In genomic region chr10:120250911-120251683, GRCm38 (mm10) we compare ENCODE assay signal across 15 mouse cellular contexts. TPM values are rescaled to one million over a fixed set of nuclear protein-coding genes. Genes with fewer than 3 reads are reported as not detected.
DNase-seq lines count a peak whose midpoint lies in the region; ATAC-seq and TF ChIP-seq lines count a peak whose summit lies in the region.
"Had no signal": no experiment of that assay in that cellular context is flagged by ENCODE, and none has a peak within 500 bp of the region (broad histone marks: within the 10 kb centered on the region; RNA-seq: fewer than 3 reads in every experiment).

No protein-coding gene starts in this region.

- H3K36me3 ChIP-seq in forebrain, embryonic 14.5 days (ENCODE audit: control insufficient read depth, insufficient read depth, low read length): no peaks in the 10 kb centered on the region
- H3K36me3 ChIP-seq in forebrain, embryonic 13.5 days (ENCODE audit: poor library complexity, severe bottlenecking): no peaks in the 10 kb centered on the region
- H3K36me3 ChIP-seq in kidney, embryonic 14.5 days (ENCODE audit: control insufficient read depth, insufficient read depth, low read length): no peaks in the 10 kb centered on the region
- H3K36me3 ChIP-seq in stomach, postnatal 0 days (ENCODE audit: control insufficient read depth, insufficient read depth, low read length): no peaks in the 10 kb centered on the region
- H3K36me3 ChIP-seq: forebrain, embryonic 12.5 days; limb, embryonic 13.5 days; midbrain, embryonic 15.5 days had no signal

- no peak overlapping the region for H3K9ac ChIP-seq in forebrain, embryonic 14.5 days (ENCODE audit: low read length)
- no peak overlapping the region for H3K9ac ChIP-seq in forebrain, embryonic 13.5 days
- no peak overlapping the region for H3K9ac ChIP-seq in kidney, embryonic 14.5 days (ENCODE audit: low read depth, low read length)
- no peak overlapping the region for H3K9ac ChIP-seq in stomach, postnatal 0 days (ENCODE audit: low read length)
- H3K9ac ChIP-seq: forebrain, embryonic 12.5 days; limb, embryonic 13.5 days; midbrain, embryonic 15.5 days had no signal

- DNase-seq in forebrain, embryonic 14.5 days (ENCODE audit: low spot score): peak; percentile 28
- peak; percentile 51 for DNase-seq in kidney, postnatal 10 days
- DNase-seq in retina, embryonic 14.5 days (ENCODE audit: low spot score): peak; percentile 39
- DNase-seq in retina, postnatal 1 day: no peak
- no peak for DNase-seq in stomach, postnatal 0 days (ENCODE audit: low spot score)
- DNase-seq: cerebellum, postnatal 25 days; heart, postnatal 14 days; kidney, postnatal 25 days; right cerebral cortex, postnatal 4 days had no signal

- ATAC-seq in forebrain, embryonic 14.5 days: no peak
- ATAC-seq in forebrain, embryonic 13.5 days: no peak
- ATAC-seq in kidney, embryonic 14.5 days (ENCODE audit: low FRiP score, low TSS enrichment): no peak
- no peak for ATAC-seq in stomach, postnatal 0 days (ENCODE audit: low FRiP score, low TSS enrichment)
- ATAC-seq in inflammation-experienced regulatory T-cells, adult 6 months: no peak
- ATAC-seq: midbrain, embryonic 15.5 days had no signal

- H3K4me1 ChIP-seq in forebrain, embryonic 14.5 days (ENCODE audit: control insufficient read depth, insufficient read depth, low read length): peaks cover 2% of the 10 kb centered on the region; the same call in 1 of the 2 replicates
- 0 out of 2 replicates have a peak, but pooled peaks cover 8% of the 10 kb centered on the region for H3K4me1 ChIP-seq in forebrain, embryonic 13.5 days
- H3K4me1 ChIP-seq in kidney, embryonic 14.5 days (ENCODE audit: control insufficient read depth, insufficient read depth, low read length): peaks cover 20% of the 10 kb centered on the region
- no peaks in the 10 kb centered on the region for H3K4me1 ChIP-seq in stomach, postnatal 0 days (replicated peaks; ENCODE audit: control insufficient read depth, insufficient read depth)
- H3K4me1 ChIP-seq: midbrain, embryonic 15.5 days had no signal

- no peak overlapping the region for H3K27ac ChIP-seq in forebrain, embryonic 14.5 days (ENCODE audit: low read depth, low read length)
- H3K27ac ChIP-seq in forebrain, embryonic 13.5 days: no peak overlapping the region
- H3K27ac ChIP-seq in kidney, embryonic 14.5 days (ENCODE audit: low read depth, low read length): no peak overlapping the region
- no peak overlapping the region for H3K27ac ChIP-seq in stomach, postnatal 0 days (replicated peaks)
- H3K27ac ChIP-seq: forebrain, embryonic 12.5 days; limb, embryonic 13.5 days; midbrain, embryonic 15.5 days had no signal

- H3K4me3 ChIP-seq in forebrain, embryonic 14.5 days (ENCODE audit: low read depth, low read length): no peak overlapping the region
- no peak overlapping the region for H3K4me3 ChIP-seq in forebrain, embryonic 13.5 days
- H3K4me3 ChIP-seq in kidney, embryonic 14.5 days (ENCODE audit: low read length): no peak overlapping the region
- H3K4me3 ChIP-seq in stomach, postnatal 0 days (ENCODE audit: low read depth, low read length): no peak overlapping the region
- H3K4me3 ChIP-seq: forebrain, embryonic 12.5 days; limb, embryonic 13.5 days; midbrain, embryonic 15.5 days had no signal

- WGBS in forebrain, embryonic 14.5 days: 46% methylated on average over 11 of the region's 11 CpGs
- WGBS in forebrain, embryonic 13.5 days: 51% methylated on average over 11 of the region's 11 CpGs
- 60% methylated on average over 11 of the region's 11 CpGs for whole genome bisulfite sequencing in kidney, embryonic 14.5 days
- WGBS in stomach, postnatal 0 days: 49% methylated on average over 11 of the region's 11 CpGs

- H3K4me2 ChIP-seq in forebrain, embryonic 14.5 days (ENCODE audit: low read length): no peak overlapping the region
- H3K4me2 ChIP-seq in forebrain, embryonic 13.5 days: no peak overlapping the region
- H3K4me2 ChIP-seq in kidney, embryonic 14.5 days (replicated peaks; ENCODE audit: low read depth, low read length): no peak overlapping the region
- H3K4me2 ChIP-seq in stomach, postnatal 0 days (replicated peaks; ENCODE audit: low read depth): no peak overlapping the region
- H3K4me2 ChIP-seq: forebrain, embryonic 12.5 days; limb, embryonic 13.5 days; midbrain, embryonic 15.5 days had no signal

- no peak for TF ChIP-seq EP300 in stomach, postnatal 0 days (optimal IDR thresholded peaks at IDR 0.05)

- no peaks in the 10 kb centered on the region for H3K27me3 ChIP-seq in forebrain, embryonic 14.5 days (replicated peaks; ENCODE audit: control insufficient read depth, insufficient read depth, low read length)
- no peaks in the 10 kb centered on the region for H3K27me3 ChIP-seq in forebrain, embryonic 13.5 days
- H3K27me3 ChIP-seq in kidney, embryonic 14.5 days (ENCODE audit: control insufficient read depth, insufficient read depth, low read length): no peaks in the 10 kb centered on the region
- no peaks in the 10 kb centered on the region for H3K27me3 ChIP-seq in stomach, postnatal 0 days (ENCODE audit: control insufficient read depth, insufficient read depth, low read length)
- H3K27me3 ChIP-seq: limb, embryonic 13.5 days; midbrain, embryonic 15.5 days had no signal

- no peaks in the 10 kb centered on the region for H3K9me3 ChIP-seq in forebrain, embryonic 14.5 days (replicated peaks; ENCODE audit: control insufficient read depth, low read length)
- no peaks in the 10 kb centered on the region for H3K9me3 ChIP-seq in forebrain, embryonic 13.5 days (replicated peaks)
- no peaks in the 10 kb centered on the region for H3K9me3 ChIP-seq in kidney, embryonic 14.5 days (ENCODE audit: control insufficient read depth, low read length)
- no peaks in the 10 kb centered on the region for H3K9me3 ChIP-seq in stomach, postnatal 0 days (ENCODE audit: control insufficient read depth, low read length)
- H3K9me3 ChIP-seq: forebrain, embryonic 12.5 days; limb, embryonic 13.5 days; midbrain, embryonic 15.5 days had no signal

- TF ChIP-seq CTCF in stomach, postnatal 0 days (IDR thresholded peaks at IDR 0.05; ENCODE audit: low read depth): peak; percentile 53

RNA-seq across cellular contexts. Expression of gene Llph, which starts 24.2 kb away (rescaled TPM):
- 41.6 and 44.1 TPM in 2 replicates for polyA plus RNA-seq in forebrain, embryonic 14.5 days (2014; fragmentation: Nextera tagmentation; extraction: Ambion mirVana)
- polyA plus RNA-seq in forebrain, embryonic 13.5 days (2015; fragmentation: Nextera tagmentation; extraction: Ambion mirVana): 50.9 and 58.7 TPM in 2 replicates
- polyA plus RNA-seq in kidney, embryonic 14.5 days (2014; fragmentation: Nextera tagmentation; extraction: Ambion mirVana): 68.5 and 87.6 TPM in 2 replicates
- polyA plus RNA-seq in stomach, postnatal 0 days (2015; fragmentation: Nextera tagmentation; extraction: Ambion mirVana): 46.6 and 47.5 TPM in 2 replicates
- 10 to 100 TPM; 69.8 to 87.7 (median 80.8) TPM for polyA plus RNA-seq in inflammation-experienced regulatory T-cells, adult 6 months (2017; shearing (Covaris generic))

RNA-seq across cellular contexts. Expression of gene Irak3, which starts 49.2 kb away (rescaled TPM):
- polyA plus RNA-seq in forebrain, embryonic 14.5 days (2014; fragmentation: Nextera tagmentation; extraction: Ambion mirVana): 0.27 and 0.52 TPM in 2 replicates
- 0.11 and 0.13 TPM in 2 replicates for polyA plus RNA-seq in forebrain, embryonic 13.5 days (2015; fragmentation: Nextera tagmentation; extraction: Ambion mirVana)
- 0.74 and 0.80 TPM in 2 replicates for polyA plus RNA-seq in kidney, embryonic 14.5 days (2014; fragmentation: Nextera tagmentation; extraction: Ambion mirVana)
- polyA plus RNA-seq in stomach, postnatal 0 days (2015; fragmentation: Nextera tagmentation; extraction: Ambion mirVana): 0.74 and 0.75 TPM in 2 replicates
- polyA plus RNA-seq in inflammation-experienced regulatory T-cells, adult 6 months (2017; shearing (Covaris generic)): 1 to 10 TPM in 1 of 3 experiments, under 1 TPM in 2; 0.54 to 2.1 (median 0.65) TPM

RNA-seq across cellular contexts. Expression of gene Tmbim4, which starts 49.7 kb away (rescaled TPM):
- 85.4 and 102 TPM in 2 replicates for polyA plus RNA-seq in forebrain, embryonic 14.5 days (2014; fragmentation: Nextera tagmentation; extraction: Ambion mirVana)
- 78.4 and 87.2 TPM in 2 replicates for polyA plus RNA-seq in forebrain, embryonic 13.5 days (2015; fragmentation: Nextera tagmentation; extraction: Ambion mirVana)
- 127 and 139 TPM in 2 replicates for polyA plus RNA-seq in kidney, embryonic 14.5 days (2014; fragmentation: Nextera tagmentation; extraction: Ambion mirVana)
- polyA plus RNA-seq in stomach, postnatal 0 days (2015; fragmentation: Nextera tagmentation; extraction: Ambion mirVana): 178 and 181 TPM in 2 replicates
- 100 to 1,000 TPM; 122 to 164 (median 132) TPM for polyA plus RNA-seq in inflammation-experienced regulatory T-cells, adult 6 months (2017; shearing (Covaris generic))

Comparison
In these comparisons a context has a peak if more than half of its experiments do, and no peak if none do; other contexts are left out.
1. DNase-seq: peak in forebrain, embryonic 14.5 days (single experiment), kidney, postnatal 10 days (single experiment) and retina, embryonic 14.5 days (single experiment); none in retina, postnatal 1 day (single experiment) and stomach, postnatal 0 days (single experiment).